Mouse (Mus musculus): ENCODE data around the gene Fgf9.

- TF ChIP-seq CTCF (IDR thresholded peaks at IDR 0.05) (no peak), POLR2A (IDR thresholded peaks at IDR 0.05; ENCODE audit: insufficient read depth, low read depth, low read length) (no peak), EP300 (IDR thresholded peaks at IDR 0.05; ENCODE audit: insufficient read depth, low read depth, low read length) (no peak)
These were observed 11.6 kb downstream of the Fgf9 start for GRCm38 (mm10) chr14:58081955-58082354.
